Mouse (Mus musculus) gastrocnemius, adult 8-10 months (tissue): ENCODE data around the gene Mcm9. TPM values are rescaled to one million over a fixed set of nuclear protein-coding genes. Genes with fewer than 3 reads are reported as not detected.
"Not testable (repeated sequence)": the region's sequence is repeated elsewhere in the genome, so short reads cannot be mapped to it uniquely, and the experiment has no call there.

Experiments
- DNase-seq, 2 experiments: peaks; one replicate each; pipeline ENCODE4 v3.0.0; 2022; ENCODE audit warnings: low spot score in 2 of 2
- total RNA-seq, 4 experiments: library from RNA; stranded (reverse); gene quantifications; 2 replicates each; pipeline ENCODE4 v1.2.4; 2022

The Mcm9 gene
- total RNA-seq, 4 experiments from 2014 or later = 0.73 to 3.5 (median 1.3) TPM

- no peak for DNase-seq
Observed at GRCm38 (mm10) chr10:53502875-53503816, 127.1 kb downstream of the Mcm9 start.

DNA sequence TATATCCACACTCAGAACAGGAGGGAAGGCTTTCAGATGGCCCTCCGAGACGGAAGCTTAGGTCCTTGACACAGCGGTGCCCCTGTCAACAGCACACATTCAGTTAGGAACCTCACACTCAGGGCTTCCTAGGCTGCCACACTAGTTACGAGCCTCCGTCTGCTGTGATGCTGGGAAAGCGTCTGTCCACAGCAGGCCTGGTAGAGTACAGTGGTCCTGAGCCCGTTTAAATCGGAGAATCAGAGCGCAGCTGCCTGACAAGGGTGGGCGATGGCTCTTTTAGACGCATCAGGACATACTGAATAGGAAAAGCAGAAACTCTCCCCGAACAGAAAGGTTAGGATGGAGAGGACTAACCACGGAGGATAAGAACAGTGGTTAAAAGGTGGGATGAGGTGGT, 127.8 kb downstream of the Mcm9 start:
- DNase-seq = no peak

DNA sequence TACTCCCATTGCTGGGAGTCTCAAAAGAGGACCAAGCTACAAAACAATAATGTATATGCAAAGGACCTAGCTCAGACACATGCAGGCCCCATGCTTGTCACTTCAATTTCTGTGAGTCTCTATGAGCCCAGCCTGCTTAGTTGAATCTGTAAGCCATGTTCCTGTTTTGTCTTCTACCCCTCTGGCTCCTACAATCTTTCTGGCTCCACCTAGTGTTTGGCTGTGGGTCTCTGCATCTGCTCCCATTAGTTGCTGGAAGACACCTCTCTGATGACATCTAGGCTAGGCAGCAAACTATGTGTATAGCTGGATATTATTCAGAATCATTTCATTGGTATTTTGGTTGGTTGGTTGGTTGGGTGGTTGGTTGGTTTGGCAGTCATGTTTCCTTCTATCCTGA, 130.7 kb downstream of the Mcm9 start:
- peak in 1 of 2 experiments; percentile 36 for DNase-seq

- DNase-seq = not testable (repeated sequence)
Observed at GRCm38 (mm10) chr10:53495349-53495748, 134.9 kb downstream of the Mcm9 start.

DNA sequence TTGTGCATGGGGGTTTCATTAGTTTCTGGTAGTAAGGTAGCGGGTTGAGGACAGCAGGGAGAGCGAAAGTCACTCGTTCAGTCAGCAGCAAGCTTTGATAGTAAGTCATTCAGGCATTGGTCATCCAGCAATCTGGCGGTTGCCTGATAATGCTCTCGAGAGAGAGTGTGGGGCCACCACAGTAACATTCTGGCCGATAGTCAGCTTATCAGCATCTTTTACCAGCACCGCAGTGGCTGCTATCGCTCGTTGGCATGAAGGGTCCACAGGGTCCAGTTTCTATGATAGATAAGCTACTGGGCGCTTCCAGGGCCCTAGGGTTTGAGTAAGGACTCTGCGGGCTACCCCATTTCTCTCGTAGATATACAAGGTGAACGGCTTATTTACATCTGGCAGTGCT, 136.3 kb downstream of the Mcm9 start:
- no peak for DNase-seq

Other genes starting within 250 kb of the Mcm9 start
- gene Asf1a, start 33.7 kb downstream of the Mcm9 start, total RNA-seq = 10 to 100 TPM; 20.6 to 25.1 (median 24.6) TPM
- gene Fam184a, start 120.7 kb upstream of the Mcm9 start, total RNA-seq = under 1 TPM; 0.15 to 0.27 (median 0.16) TPM